Mouse (Mus musculus): ENCODE results near the gene Nup98.

Nup98 gene

DNA sequence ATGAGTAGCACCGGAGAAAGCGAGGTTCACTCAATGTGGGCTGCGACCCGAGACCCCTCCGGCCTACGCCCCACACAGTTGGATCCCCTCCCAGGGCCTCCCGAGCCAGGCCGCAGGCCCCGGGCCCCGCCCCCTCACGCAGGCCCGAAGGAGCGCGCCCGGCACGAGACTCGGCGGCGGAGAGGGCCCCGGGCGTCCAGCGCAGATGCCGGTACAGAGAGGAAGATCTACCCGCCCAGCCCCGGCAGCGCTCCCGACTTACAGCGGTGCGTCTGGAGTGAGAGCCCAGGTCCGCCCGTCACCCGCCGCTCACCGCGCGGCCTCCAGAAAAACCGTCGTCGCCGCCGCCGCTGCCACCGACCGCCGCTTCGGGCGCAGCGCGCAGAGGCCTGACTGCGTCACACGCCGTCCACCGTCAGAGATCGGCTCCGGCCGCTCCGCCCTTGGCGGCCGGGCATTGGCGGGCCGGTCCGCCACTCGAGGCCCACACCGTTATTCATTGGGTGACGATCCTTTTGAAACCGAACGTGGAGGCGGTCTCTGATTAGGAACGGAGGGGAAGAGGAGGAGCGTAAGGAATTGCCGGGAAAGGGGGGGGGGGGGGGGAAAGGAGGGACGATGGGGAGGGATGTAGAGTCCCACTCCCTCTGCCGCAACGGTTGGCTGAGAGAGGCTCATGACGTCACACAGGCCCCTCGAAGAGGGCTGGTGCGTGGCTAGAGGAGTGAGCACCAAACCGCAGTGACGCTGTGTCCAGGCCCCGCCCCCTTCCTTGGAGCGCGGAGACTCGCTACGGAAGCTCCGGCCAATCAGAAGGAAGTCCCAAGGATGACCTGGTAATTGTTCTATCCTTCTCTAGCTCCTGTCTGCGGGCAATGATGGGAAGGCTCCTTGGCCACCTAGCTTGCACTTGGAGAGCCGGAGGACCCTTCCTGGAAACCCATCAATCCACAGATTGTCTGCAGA lies at the start of gene Nup98, which contains the start of gene Pgap2:
Gene Nup98 (minus strand): TSS at position 421 of the 966 bp plus-strand sequence.
Gene Pgap2 (plus strand): TSS at position 453 of the 966 bp plus-strand sequence.
- peak; percentile 98 for DNase-seq (ENCODE audit: low read depth in 1 of 2, low spot score in 2 of 2)

DNA sequence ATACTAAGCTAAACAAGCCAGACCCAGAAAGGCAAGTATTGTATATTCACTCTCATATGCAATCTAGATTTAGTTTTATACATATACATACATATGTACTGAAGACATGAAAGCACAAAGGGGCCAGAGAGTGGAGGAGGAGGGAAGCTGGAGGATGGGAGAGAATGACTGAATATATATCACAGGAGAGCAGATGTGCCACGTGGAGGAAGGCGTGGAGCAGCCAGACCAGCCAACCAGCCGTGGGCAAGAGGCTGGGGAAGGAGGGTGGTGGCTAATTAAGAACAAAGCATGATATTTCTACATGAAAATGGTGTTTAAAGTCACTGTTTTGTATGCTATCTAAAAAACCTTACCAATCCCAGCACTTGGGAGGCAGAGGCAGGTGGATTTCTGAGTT lies 48.8 kb upstream of the Nup98 start:
- no peak for DNase-seq (ENCODE audit: low read depth in 1 of 2, low spot score in 2 of 2)

DNA sequence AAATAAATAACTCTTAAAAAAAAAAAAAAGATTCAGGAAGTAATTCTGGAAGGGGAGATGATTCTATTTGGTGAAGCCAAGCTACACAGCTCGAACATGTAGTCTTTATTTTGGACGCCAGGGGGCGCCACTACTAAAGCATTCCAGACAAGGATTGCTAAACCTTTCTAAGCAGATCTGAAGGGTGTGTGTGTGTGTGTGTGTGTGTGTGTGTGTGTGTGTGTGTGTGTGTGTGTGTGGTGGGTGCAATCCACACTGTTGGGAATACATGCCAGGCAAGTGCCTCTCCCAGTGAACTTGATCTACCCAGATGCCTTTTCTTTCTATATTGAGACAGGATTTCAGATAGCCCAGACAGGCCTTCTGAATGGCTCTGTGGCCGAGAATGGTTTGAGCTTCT lies 48.2 kb upstream of the Nup98 start:
- peak; percentile 47 to 75 for DNase-seq (ENCODE audit: low read depth in 1 of 2, low spot score in 2 of 2)

DNA sequence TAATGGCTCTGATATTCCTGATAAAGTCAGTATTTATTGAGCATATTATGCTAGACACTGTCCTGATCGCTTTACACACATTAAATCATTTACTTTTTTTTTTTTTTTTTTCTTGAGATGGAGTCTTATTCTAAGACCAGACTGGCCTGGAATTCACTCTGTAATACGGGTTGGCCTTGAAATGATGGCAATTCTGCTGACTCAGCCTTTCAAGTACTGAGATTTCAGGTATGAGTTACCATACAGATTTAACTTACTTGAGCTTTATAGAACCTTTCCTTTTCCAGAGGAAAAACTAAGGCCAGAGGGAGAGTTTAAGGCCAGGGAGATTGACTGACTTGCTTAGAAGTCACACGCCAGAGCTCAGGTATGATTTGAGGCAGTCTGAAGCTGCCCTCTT lies 46.7 kb upstream of the Nup98 start:
- DNase-seq (ENCODE audit: low read depth in 1 of 2, low spot score in 2 of 2): no peak

DNA sequence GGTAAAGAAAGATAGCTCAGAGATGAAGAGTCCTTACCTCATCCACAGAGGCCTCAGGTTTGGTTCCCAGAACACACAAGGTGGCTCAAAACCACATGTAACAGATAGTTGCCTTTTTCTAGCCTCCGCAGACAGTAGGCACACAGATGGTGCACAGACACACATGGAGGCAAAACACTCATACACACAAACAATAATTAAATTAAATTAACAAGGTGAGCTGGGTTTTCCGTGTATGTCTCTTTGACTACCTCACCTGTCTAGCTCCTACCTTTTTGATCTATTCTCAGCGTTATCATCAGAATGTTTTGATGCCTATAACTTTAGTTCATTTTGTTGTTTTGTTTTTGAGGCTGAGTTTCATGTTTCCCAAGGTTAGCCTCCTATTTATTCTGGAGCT lies 46.0 kb upstream of the Nup98 start, which contains the start of gene Rhog:
Gene Rhog (minus strand): TSS at position 101 of the 400 bp plus-strand sequence.
- DNase-seq (ENCODE audit: low read depth in 1 of 2, low spot score in 2 of 2): no peak

DNA sequence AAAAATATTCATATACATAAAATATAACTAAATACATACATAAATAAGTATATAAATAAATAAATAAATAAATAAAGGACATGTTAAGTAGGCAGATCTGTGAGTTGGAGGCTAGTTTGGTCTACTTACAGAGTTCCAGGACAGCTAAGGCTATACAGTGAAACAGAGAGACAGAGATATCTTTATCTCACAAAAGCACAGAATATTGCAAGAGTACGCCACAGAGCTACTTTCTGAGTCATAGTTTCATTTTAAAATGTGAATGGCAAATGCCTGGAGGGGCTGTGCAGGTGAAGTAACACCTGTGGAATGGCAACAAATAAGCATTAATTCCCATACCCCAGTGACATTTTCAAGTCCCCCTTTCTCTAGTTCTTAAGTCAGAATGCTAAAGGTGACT lies 43.7 kb upstream of the Nup98 start:
- DNase-seq (ENCODE audit: low read depth in 1 of 2, low spot score in 2 of 2): no peak

DNA sequence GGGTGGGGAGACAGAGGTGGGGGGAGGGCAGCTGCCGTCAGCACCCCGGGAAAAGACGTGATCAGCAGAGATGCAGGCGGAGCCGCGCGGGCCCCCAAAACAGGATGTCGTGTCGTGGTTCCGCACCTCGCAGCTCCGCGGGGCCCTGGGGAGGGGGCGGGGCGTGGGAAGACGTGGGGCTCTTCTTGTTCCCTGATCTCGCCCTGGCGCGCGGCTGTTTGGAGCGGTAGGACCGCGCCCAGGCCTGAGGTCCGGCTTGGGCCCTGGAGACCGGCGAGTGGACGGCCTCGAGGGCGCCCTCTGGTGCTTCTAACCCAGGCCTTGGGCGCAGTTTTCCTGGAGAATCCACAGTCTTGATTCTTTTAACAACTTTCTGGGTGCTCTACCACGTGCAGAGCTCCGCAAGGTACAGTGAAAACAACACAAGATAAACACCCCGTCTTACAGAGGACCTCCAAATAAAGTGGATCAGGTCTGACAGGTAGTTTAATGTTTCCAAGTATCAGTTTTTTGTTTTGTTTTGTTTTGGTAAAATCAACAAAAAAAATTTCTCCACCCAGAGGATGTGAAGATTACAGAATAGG lies 40.7 kb upstream of the Nup98 start:
- peak; percentile 89 to 95 for DNase-seq (ENCODE audit: low read depth in 1 of 2, low spot score in 2 of 2)

DNA sequence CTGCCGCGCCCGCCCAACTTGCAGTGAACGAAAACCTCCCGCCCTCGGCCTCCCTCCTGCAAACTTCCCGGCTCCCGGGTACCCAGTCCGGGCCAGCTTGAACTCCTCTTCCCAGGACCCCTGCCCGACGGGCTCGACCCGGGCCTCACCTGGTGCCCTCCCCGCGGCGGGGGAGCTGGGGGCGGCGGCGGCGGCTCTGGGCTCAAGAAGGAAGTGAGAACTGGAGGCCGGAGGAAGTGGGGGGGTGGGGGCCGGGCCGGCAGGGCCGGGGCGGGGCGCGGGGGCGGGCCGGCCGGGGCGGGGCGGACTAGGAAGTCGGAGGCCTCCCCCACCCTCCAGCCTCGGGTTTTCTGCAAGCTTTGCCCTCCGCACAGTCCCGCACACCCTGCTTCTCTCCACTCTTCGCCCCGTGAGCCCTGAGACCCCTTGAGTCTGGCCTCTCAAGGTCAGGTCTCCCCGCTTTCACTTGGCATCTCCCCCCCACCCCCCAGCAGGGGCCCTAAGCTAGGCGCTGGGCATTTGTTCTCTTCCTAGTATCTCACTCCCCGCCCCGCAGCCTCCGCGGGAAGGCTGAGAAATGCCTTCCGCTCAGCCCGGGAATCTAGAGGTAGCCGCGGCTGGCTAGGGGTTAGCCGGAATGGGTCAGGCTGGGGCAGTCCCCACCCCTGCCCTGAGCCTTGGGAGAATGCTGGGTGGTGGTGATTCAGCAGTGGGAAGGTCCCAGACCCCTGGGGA lies 40.1 kb upstream of the Nup98 start:
- DNase-seq (ENCODE audit: low read depth in 1 of 2, low spot score in 2 of 2): peak; percentile 36 to 67

DNA sequence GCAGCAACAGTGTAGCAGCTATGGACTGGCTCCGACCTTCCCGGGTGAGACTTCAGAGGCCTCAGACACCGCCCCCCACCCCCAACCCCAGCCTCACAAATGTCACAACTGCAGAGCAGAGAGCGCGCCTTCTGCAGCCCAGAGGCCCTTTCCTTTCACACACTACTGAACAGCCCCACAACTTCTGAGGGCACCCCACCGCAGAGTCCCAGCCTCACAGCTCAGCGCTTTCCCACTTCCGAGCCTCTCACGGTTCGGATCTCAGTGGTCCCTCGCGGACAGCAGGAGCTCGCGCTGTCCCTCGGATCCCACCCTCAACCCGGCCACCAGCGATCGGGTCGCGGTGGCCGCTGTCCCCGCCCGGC lies 39.5 kb upstream of the Nup98 start:
- no peak for DNase-seq (ENCODE audit: low read depth in 1 of 2, low spot score in 2 of 2)

DNA sequence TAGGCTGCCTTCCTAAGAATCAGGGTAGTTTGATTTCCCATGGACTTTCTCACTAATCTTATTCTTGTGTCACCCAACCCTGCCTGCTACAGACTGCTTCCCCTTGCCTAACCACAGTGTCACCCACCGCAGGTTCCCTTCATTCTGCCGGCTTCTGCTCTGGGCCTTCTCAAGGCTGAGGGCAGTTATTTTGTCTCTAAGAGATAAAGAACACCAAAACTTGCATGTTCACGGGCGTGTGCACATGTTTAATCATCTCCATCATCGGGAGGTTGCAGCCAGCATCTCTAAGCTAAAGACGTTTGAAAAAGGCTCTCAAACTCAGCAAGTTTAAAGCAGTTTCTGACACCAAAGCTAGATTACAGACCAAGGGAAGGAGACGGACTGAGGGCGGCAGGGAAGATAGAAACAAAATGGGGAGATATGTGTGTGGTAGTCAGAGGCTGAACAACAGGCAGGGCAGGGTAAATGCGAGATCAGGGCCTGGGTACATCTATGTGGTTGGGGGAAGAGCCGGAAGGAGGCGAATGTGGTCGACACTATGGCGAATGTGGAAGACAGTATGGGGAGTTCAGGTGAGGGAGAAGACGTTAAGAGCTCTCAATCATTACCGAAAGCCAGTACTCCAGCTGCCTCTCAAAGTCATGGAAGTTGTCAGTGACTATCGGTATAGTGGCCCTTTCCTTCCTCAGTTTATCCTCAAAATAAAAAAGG lies 38.9 kb upstream of the Nup98 start:
- peak; percentile 46 to 55 for DNase-seq (ENCODE audit: low read depth in 1 of 2, low spot score in 2 of 2)

DNA sequence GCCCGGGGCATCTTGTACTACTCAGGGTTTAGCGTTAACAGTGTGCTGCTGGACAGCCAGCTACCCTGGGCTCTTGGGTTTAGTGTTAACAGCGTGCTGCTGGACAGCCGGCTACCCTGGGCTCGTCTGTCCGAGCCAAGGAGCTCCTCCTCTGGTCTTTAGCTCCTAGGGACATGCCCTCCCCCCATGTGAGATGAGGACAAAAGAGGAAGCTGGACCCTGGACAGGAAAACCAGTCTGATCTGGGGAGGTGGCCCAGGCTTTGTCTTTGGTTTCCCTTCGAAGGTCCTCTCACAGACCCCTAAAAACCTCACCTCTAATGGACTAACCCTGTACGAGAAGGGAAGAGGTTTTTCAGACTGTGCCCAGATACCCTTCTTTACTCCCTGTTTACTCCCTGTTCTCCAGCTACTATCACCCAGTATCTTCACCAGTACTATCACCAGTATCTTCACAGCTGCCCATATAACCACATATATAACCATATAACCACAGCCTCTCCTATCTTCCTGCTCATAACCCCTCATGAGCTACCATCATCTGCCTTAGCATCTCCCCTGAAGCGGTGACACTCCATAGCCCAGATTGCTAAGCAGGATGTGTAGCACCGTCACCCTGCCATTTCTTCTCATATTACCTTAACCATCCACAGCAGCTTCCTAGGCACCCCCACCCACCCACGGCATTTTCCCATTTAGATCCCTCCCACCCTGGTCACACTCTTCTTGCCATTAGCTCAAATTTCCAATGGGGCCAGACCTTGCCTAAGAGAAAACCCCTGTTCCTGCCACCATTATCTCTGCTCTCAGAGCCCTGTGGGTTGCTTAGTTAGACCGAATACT lies 37.2 kb upstream of the Nup98 start:
- DNase-seq (ENCODE audit: low read depth in 1 of 2, low spot score in 2 of 2): no peak

DNA sequence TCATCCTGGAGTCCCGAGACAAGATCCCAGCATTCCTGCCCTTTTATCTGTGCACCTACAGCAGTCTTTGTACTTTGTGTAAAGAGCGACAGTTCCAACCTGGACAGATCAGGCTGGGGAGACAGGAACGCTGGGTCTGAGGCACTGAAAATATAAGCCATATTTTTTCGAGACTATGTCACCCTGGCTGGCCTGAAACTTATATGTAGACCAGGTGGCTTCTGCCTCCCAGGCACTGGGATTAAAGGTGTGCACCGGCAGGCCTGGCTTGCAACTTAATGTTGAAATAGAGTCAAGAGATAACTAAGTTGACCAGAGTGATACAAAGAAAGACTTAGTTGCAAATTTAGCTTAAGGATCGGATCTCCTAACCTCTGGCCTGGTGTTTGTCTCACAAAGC lies 36.3 kb upstream of the Nup98 start:
- DNase-seq (ENCODE audit: low read depth in 1 of 2, low spot score in 2 of 2): no peak

DNA sequence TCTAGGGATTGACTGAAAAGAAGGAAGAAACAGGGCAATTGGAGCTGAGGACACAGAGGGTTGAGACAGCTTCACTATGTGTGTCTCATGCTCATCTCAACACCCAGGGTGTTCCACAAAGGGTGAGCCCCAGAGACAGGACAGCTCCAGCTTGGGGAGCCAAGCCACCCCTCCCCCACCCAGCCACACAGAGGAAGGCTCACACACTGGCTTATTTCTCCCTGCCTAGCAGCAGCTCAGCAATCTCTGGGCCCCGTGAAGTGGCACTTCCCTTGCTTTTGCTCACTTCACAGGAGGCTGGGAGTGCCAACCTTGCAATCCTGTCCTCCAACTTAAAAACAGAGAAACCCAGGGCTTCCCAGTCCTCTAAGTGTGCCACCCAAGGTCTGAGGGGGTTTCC lies 35.8 kb upstream of the Nup98 start:
- no peak for DNase-seq (ENCODE audit: low read depth in 1 of 2, low spot score in 2 of 2)

DNA sequence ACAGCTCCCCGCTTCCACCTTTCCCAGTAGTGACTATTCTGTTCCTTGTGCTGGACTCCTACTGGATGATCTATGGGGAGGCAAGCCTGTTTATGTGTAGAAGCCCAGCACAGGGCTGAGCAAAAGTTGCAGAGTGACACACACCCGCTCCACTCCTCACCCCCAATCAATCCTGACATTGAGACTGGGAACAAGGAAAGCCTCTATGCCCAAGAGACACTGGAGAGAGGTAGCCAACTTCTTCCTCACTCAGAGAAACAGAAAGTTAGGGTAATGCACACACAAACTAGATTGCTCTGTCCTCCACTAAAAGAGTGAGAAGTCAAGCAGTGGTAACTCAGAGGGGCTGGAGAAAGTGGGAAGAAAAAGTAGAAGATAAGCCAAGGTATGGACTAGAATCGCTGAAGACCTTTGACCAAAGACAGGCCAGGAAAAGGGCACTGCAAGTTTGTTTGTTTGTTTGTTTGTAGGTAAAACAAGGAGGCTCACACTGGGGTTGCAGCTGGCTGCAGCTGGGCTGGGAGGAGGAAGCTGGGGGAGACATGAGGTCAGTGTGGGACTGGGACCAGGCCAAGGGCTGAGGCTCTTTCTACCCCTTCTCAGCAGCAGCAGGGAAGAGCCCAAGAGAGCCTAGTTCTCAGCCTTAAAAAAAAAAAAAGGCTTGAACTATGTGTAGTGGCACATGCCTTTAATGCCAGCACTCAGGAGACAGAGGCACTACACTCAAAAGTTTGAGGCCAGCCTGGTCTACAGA lies 35.0 kb upstream of the Nup98 start:
- no peak for DNase-seq (ENCODE audit: low read depth in 1 of 2, low spot score in 2 of 2)

DNA sequence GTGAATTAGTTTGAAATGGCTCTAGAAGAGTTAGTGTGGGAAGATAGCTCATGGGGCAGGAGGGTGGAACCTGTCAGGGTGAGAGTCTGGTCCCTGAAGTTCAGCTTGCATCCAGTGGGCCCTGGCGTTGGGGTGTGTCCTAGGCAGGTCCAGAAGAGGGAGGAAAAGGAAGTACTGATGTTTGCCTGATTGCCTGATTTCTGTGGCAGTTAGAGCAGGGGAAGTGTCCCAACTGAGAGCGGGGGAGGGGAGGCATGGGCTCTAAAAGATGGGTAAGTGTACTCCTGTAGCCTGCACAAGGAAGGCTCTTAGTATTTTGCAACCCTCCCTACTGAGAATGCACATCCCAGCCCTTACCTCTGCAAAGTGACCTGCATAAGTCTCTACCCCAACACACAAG lies 33.9 kb upstream of the Nup98 start:
- DNase-seq (ENCODE audit: low read depth in 1 of 2, low spot score in 2 of 2): peak; percentile 36 to 40

DNA sequence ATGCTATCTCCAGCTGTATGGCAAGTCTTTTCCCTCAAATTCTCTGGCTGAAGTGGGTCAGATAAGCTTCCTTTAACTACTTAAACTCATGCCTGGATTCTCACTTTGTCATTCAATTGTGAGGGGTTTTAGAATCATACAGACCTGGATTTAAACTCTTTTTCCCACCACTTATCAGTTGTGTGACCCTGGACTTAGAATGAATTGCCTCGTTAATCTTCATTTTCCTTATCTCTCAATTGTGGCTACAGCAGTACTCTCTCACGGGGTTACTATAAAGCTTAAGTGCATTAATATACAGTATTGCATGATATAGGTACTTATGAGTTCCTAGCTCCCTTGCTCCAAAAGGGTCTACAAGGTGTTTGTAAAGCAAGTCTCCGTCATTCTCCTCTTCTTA lies 32.9 kb upstream of the Nup98 start:
- DNase-seq (ENCODE audit: low read depth in 1 of 2, low spot score in 2 of 2): no peak

DNA sequence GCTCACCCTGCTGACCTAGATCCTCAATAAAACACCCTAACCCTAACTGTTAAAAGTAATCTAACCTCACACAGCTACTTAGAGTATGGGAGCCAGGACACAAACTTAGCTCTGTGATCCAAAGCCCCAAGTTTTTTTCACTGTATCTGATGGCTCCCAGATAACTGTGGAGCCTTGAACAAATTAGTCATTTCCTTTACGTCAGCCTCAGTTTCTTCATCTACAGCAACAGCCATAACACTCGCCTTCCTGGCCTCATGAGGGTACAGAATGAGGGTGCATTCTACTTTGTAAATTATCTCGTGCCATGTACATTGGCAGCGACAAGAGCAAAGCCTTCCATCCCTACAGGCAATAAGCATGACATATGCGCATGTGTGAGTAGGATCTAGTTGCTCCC lies 32.4 kb upstream of the Nup98 start:
- DNase-seq (ENCODE audit: low read depth in 1 of 2, low spot score in 2 of 2): no peak

DNA sequence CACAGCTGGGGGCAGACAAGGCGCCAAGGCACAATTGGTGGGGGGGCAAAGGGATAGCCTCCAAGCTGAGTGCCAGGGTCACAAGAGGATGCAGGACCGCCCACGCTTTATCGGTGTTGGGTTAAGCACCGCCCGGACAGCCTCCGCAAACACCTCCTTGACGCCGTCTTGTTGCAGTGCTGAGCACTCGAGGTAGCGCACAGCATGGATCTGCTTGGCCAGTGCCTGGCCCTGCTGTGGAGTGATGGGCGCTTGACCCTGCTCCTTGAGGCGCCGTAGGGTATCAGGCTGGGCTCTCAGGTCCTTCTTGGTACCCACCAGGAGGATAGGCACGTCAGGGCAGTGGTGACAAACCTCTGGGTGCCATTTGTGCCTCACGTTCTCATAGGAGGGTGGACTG lies 29.6 kb upstream of the Nup98 start:
- DNase-seq (ENCODE audit: low read depth in 1 of 2, low spot score in 2 of 2): no peak

DNA sequence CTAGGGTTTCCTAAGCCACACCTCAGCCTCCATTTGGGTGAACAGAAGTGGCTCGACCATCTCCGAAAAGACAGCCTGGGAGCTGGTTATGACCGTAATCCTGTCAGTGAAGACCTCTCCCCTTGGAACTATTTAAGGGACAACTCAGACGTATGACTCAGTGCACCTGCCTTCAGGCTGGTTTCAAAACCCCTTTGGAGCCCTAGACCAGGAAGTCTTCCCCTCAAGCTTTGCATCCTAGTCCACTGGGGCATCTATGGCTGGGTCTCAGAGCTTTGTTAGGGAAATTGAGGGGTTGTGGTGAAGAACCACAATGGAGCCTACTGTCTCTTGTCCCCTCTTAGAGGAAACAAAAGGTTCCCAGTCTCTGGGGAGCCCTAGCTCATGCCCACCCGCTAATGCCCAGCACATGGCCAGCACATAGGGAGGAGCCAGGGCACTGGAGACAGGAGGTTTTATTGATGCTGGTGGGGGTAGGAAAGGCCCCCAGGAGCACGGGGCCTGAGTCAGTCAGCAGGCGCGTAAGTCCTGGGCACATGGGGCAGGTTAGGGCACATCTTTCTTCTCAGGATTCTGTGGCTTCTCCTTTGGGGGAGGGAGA lies 28.8 kb upstream of the Nup98 start:
- DNase-seq (ENCODE audit: low read depth in 1 of 2, low spot score in 2 of 2): no peak

Data from monocyte, adult 2 months (primary cell).